Mouse (Mus musculus): ENCODE results near the gene Srl.

GRCm38 (mm10) chr16:4436738-4437137, 104.9 kb downstream of the Srl start:
- no peak for TF ChIP-seq GATA1 (IDR thresholded peaks at IDR 0.05; ENCODE audit: borderline replicate concordance, low read length)
- peak; percentile 61; the same call in 1 of the 2 replicates for TF ChIP-seq FLI1 (IDR thresholded peaks at IDR 0.05; ENCODE audit: low read length)

Data from megakaryocyte, embryonic 14.5 days (primary cell).